In genomic region chr16:10544995-10545622, GRCm38 (mm10) we compare ENCODE assay signal across 8 mouse cellular contexts. TPM values are rescaled to one million over a fixed set of nuclear protein-coding genes. Genes with fewer than 3 reads are reported as not detected.
DNase-seq lines count a peak whose midpoint lies in the region; ATAC-seq and TF ChIP-seq lines count a peak whose summit lies in the region.

TSS of gene Clec16a (plus strand) at chr16:10545339.

- DNase-seq in A20 (ENCODE audit: low read depth, low spot score), result peak; percentile 97
- DNase-seq in heart, adult 9 months (ENCODE audit: low spot score in 2 of 2), result peak; percentile 91 to 96
- DNase-seq in monocyte, adult 2 months (ENCODE audit: low read depth in 1 of 2, low spot score in 2 of 2), result peak; percentile 86 to 91
- peak; percentile 96 to 98 for DNase-seq in spleen, postnatal 36 days (ENCODE audit: low spot score in 2 of 2)

- ATAC-seq in kidney, embryonic 14.5 days (ENCODE audit: low FRiP score, low TSS enrichment), result peak; percentile 91
- peak; percentile 87 for ATAC-seq in limb, embryonic 15.5 days (ENCODE audit: insufficient number of reproducible peaks, low FRiP score, low TSS enrichment, low read depth)

- no peaks in the 10 kb centered on the region for H3K36me3 ChIP-seq in kidney, embryonic 14.5 days (ENCODE audit: control insufficient read depth, insufficient read depth, low read length)
- 0 out of 2 replicates have a peak, but pooled peaks cover 7% of the 10 kb centered on the region for H3K36me3 ChIP-seq in limb, embryonic 15.5 days

- H3K27ac ChIP-seq in bone marrow macrophage, adult 2 months (ENCODE audit: insufficient read depth, low read depth, low read length), result no peak within 1 kb of the TSS
- H3K27ac ChIP-seq in embryonic fibroblast, embryonic 13.5 days (ENCODE audit: insufficient read depth, low read length), result no peak within 1 kb of the TSS
- H3K27ac ChIP-seq in kidney, embryonic 14.5 days (ENCODE audit: low read depth, low read length), result no peak within 1 kb of the TSS
- H3K27ac ChIP-seq in limb, embryonic 15.5 days, result peak within 1 kb of the TSS; percentile 79

- H3K27me3 ChIP-seq in kidney, embryonic 14.5 days (ENCODE audit: control insufficient read depth, insufficient read depth, low read length), result no peaks in the 10 kb centered on the region
- no peaks in the 10 kb centered on the region for H3K27me3 ChIP-seq in limb, embryonic 15.5 days

- H3K4me1 ChIP-seq in bone marrow macrophage, adult 2 months (ENCODE audit: control insufficient read depth, insufficient read depth, low read length), result peaks cover 18% of the 10 kb centered on the region
- no peaks in the 10 kb centered on the region; the same call in 1 of the 2 replicates for H3K4me1 ChIP-seq in embryonic fibroblast, embryonic 13.5 days (ENCODE audit: control insufficient read depth, insufficient read depth, low read length)
- peaks cover 24% of the 10 kb centered on the region for H3K4me1 ChIP-seq in kidney, embryonic 14.5 days (ENCODE audit: control insufficient read depth, insufficient read depth, low read length)
- H3K4me1 ChIP-seq in limb, embryonic 15.5 days, result peaks cover 31% of the 10 kb centered on the region

- TF ChIP-seq POLR2A in bone marrow macrophage, adult 2 months (IDR thresholded peaks at IDR 0.05; ENCODE audit: borderline replicate concordance, low read depth, low read length), result no peak
- TF ChIP-seq POLR2A in embryonic fibroblast, embryonic 13.5 days (IDR thresholded peaks at IDR 0.05; ENCODE audit: low read depth, low read length), result peak; percentile 53

- no peaks in the 10 kb centered on the region for H3K9me3 ChIP-seq in kidney, embryonic 14.5 days (ENCODE audit: control insufficient read depth, low read length)
- no peaks in the 10 kb centered on the region for H3K9me3 ChIP-seq in limb, embryonic 15.5 days

- H3K4me3 ChIP-seq in bone marrow macrophage, adult 2 months (ENCODE audit: insufficient read depth, low read length), result peak within 1 kb of the TSS; percentile 85
- peak within 1 kb of the TSS; percentile 83 for H3K4me3 ChIP-seq in embryonic fibroblast, embryonic 13.5 days (ENCODE audit: insufficient read depth, low read length)
- peak within 1 kb of the TSS; percentile 79 for H3K4me3 ChIP-seq in kidney, embryonic 14.5 days (ENCODE audit: low read length)
- peak within 1 kb of the TSS; percentile 96 for H3K4me3 ChIP-seq in limb, embryonic 15.5 days

- H3K9ac ChIP-seq in kidney, embryonic 14.5 days (ENCODE audit: low read depth, low read length), result peak within 1 kb of the TSS; percentile 77
- peak within 1 kb of the TSS; percentile 77 for H3K9ac ChIP-seq in limb, embryonic 15.5 days

- TF ChIP-seq CTCF in bone marrow macrophage, adult 2 months (IDR thresholded peaks at IDR 0.05; ENCODE audit: low read depth, low read length), result no peak
- no peak for TF ChIP-seq CTCF in embryonic fibroblast, embryonic 13.5 days (IDR thresholded peaks at IDR 0.05; ENCODE audit: borderline replicate concordance, insufficient read depth, low read length)

- peak within 1 kb of the TSS; percentile 66 for H3K4me2 ChIP-seq in kidney, embryonic 14.5 days (replicated peaks; ENCODE audit: low read depth, low read length)
- H3K4me2 ChIP-seq in limb, embryonic 15.5 days, result peak within 1 kb of the TSS; percentile 84

- under 1% methylated on average over 58 of the region's 58 CpGs for WGBS in kidney, embryonic 14.5 days
- under 1% methylated on average over 58 of the region's 58 CpGs for WGBS in limb, embryonic 15.5 days

RNA-seq across cellular contexts. Expression of gene Clec16a, which starts in this region (rescaled TPM):
- 15.3 and 15.8 TPM in 2 replicates for polyA plus RNA-seq in bone marrow macrophage, adult 2 months (2012; ENCODE audit: insufficient read depth, insufficient read length, missing spikeins)
- polyA plus RNA-seq in embryonic fibroblast, embryonic 13.5 days (2011; ENCODE audit: insufficient read length, low read depth, missing spikeins), result 16.1 and 23.0 TPM in 2 replicates
- polyA plus RNA-seq in kidney, embryonic 14.5 days (2014; fragmentation: Nextera tagmentation; extraction: Ambion mirVana), result 38.4 and 46.3 TPM in 2 replicates
- 34.3 and 39.5 TPM in 2 replicates for polyA plus RNA-seq in limb, embryonic 15.5 days (2015; fragmentation: Nextera tagmentation; extraction: Ambion mirVana)
